Mouse (Mus musculus): ENCODE results near the gene Kcnj10.

Kcnj10 gene

GRCm38 (mm10) chr1:172376758-172377458, 35.9 kb downstream of the Kcnj10 start:
- DNase-seq (ENCODE audit: low spot score in 2 of 2): peak in 1 of 2 experiments; percentile 30

GRCm38 (mm10) chr1:172380066-172380465, 39.1 kb downstream of the Kcnj10 start:
- DNase-seq (ENCODE audit: low spot score in 2 of 2): no peak

GRCm38 (mm10) chr1:172382090-172382489, 41.1 kb downstream of the Kcnj10 start:
- no peak for DNase-seq (ENCODE audit: low spot score in 2 of 2)

GRCm38 (mm10) chr1:172387246-172387645, 46.2 kb downstream of the Kcnj10 start:
- DNase-seq (ENCODE audit: low spot score in 2 of 2): no peak

GRCm38 (mm10) chr1:172390769-172391168, 49.8 kb downstream of the Kcnj10 start:
- DNase-seq (ENCODE audit: low spot score in 2 of 2): no peak

GRCm38 (mm10) chr1:172391807-172392581, 51.0 kb downstream of the Kcnj10 start:
- DNase-seq (ENCODE audit: low spot score in 2 of 2): peak in 1 of 2 experiments; percentile 36

GRCm38 (mm10) chr1:172392643-172393170, 51.7 kb downstream of the Kcnj10 start:
- DNase-seq (ENCODE audit: low spot score in 2 of 2): no peak

- no peak for DNase-seq (ENCODE audit: low spot score in 2 of 2)
Measured at GRCm38 (mm10) chr1:172393739-172394138, 52.7 kb downstream of the Kcnj10 start.

- DNase-seq (ENCODE audit: low spot score in 2 of 2): no peak
Measured at GRCm38 (mm10) chr1:172396996-172397752, 56.2 kb downstream of the Kcnj10 start.

- DNase-seq (ENCODE audit: low spot score in 2 of 2): no peak
Measured at GRCm38 (mm10) chr1:172406077-172406706, 65.2 kb downstream of the Kcnj10 start.

GRCm38 (mm10) chr1:172408996-172409395, 68.0 kb downstream of the Kcnj10 start:
- DNase-seq (ENCODE audit: low spot score in 2 of 2): no peak

GRCm38 (mm10) chr1:172409431-172409830, 68.4 kb downstream of the Kcnj10 start:
- DNase-seq (ENCODE audit: low spot score in 2 of 2): no peak

GRCm38 (mm10) chr1:172410806-172411205, 69.8 kb downstream of the Kcnj10 start:
- peak; percentile 42 to 63 for DNase-seq (ENCODE audit: low spot score in 2 of 2)

GRCm38 (mm10) chr1:172412204-172412603, 71.2 kb downstream of the Kcnj10 start:
- DNase-seq (ENCODE audit: low spot score in 2 of 2): peak; percentile 75 to 87

GRCm38 (mm10) chr1:172413491-172414230, 72.7 kb downstream of the Kcnj10 start:
- no peak for DNase-seq (ENCODE audit: low spot score in 2 of 2)

GRCm38 (mm10) chr1:172414231-172414585, 73.2 kb downstream of the Kcnj10 start:
- no peak for DNase-seq (ENCODE audit: low spot score in 2 of 2)

- DNase-seq (ENCODE audit: low spot score in 2 of 2): no peak
Measured at GRCm38 (mm10) chr1:172415061-172415460, 74.1 kb downstream of the Kcnj10 start.

- DNase-seq (ENCODE audit: low spot score in 2 of 2): no peak
Measured at GRCm38 (mm10) chr1:172418173-172418572, 77.2 kb downstream of the Kcnj10 start.

- DNase-seq (ENCODE audit: low spot score in 2 of 2): no peak
Measured at GRCm38 (mm10) chr1:172418642-172419041, 77.6 kb downstream of the Kcnj10 start.

GRCm38 (mm10) chr1:172420181-172420580, 79.2 kb downstream of the Kcnj10 start:
- DNase-seq (ENCODE audit: low spot score in 2 of 2): no peak

- DNase-seq (ENCODE audit: low spot score in 2 of 2): no peak
Measured at GRCm38 (mm10) chr1:172423393-172423792, 82.4 kb downstream of the Kcnj10 start.

All from cerebellum, postnatal 4 days (tissue).